Mouse (Mus musculus): ENCODE data around the gene Prrc2a.

- TF ChIP-seq CTCF (IDR thresholded peaks at IDR 0.05; ENCODE audit: low read depth, low read length) = no peak
- TF ChIP-seq POLR2A (IDR thresholded peaks at IDR 0.05; ENCODE audit: borderline replicate concordance, low read depth, low read length) = no peak
Measured at GRCm38 (mm10) chr17:35139269-35139668, 25.4 kb downstream of the Prrc2a start.
